In genomic region chr4:123342642-123343470, GRCm38 (mm10) we compare ENCODE assay signal across 9 mouse cellular contexts. TPM values are rescaled to one million over a fixed set of nuclear protein-coding genes. Genes with fewer than 3 reads are reported as not detected.
DNase-seq lines count a peak whose midpoint lies in the region; ATAC-seq and TF ChIP-seq lines count a peak whose summit lies in the region.
"Had no signal": no experiment of that assay in that cellular context is flagged by ENCODE, and none has a peak within 500 bp of the region (broad histone marks: within the 10 kb centered on the region; RNA-seq: fewer than 3 reads in every experiment).

Bmp8a (minus strand) TSS chr4:123343252.

- H3K4me3 ChIP-seq in intestine, postnatal 0 days (ENCODE audit: low read depth, low read length): peak within 1 kb of the TSS; percentile 52
- H3K4me3 ChIP-seq in liver, postnatal 0 days (ENCODE audit: low read depth, low read length): peak within 1 kb of the TSS; percentile 42
- peak within 1 kb of the TSS; percentile 50 for H3K4me3 ChIP-seq in neural tube, embryonic 12.5 days

- no peak for TF ChIP-seq EP300 in liver, postnatal 0 days (IDR thresholded peaks at IDR 0.05; ENCODE audit: low read depth)

- H3K9ac ChIP-seq in intestine, postnatal 0 days (ENCODE audit: low read depth, low read length): peak within 1 kb of the TSS; percentile 50
- H3K9ac ChIP-seq in liver, postnatal 0 days (replicated peaks): peak within 1 kb of the TSS; percentile 16; the same call in 1 of the 2 replicates
- H3K9ac ChIP-seq in neural tube, embryonic 12.5 days: peak within 1 kb of the TSS; percentile 45

- no peaks in the 10 kb centered on the region for H3K9me3 ChIP-seq in intestine, postnatal 0 days (ENCODE audit: control insufficient read depth)
- H3K9me3 ChIP-seq in liver, postnatal 0 days (ENCODE audit: low read length): no peaks in the 10 kb centered on the region
- no peaks in the 10 kb centered on the region for H3K9me3 ChIP-seq in neural tube, embryonic 12.5 days

- no peaks in the 10 kb centered on the region for H3K4me1 ChIP-seq in intestine, postnatal 0 days (replicated peaks; ENCODE audit: control insufficient read depth, insufficient read depth, low read length)
- peaks cover 16% of the 10 kb centered on the region for H3K4me1 ChIP-seq in liver, postnatal 0 days (ENCODE audit: insufficient read depth)
- peaks cover 15% of the 10 kb centered on the region for H3K4me1 ChIP-seq in neural tube, embryonic 12.5 days

- WGBS in intestine, postnatal 0 days: under 1% methylated on average over 65 of the region's 65 CpGs
- under 1% methylated on average over 57 of the region's 65 CpGs for WGBS in liver, postnatal 0 days (ENCODE audit: insufficient replicate concordance)
- under 1% methylated on average over 65 of the region's 65 CpGs for WGBS in neural tube, embryonic 12.5 days

- no peaks in the 10 kb centered on the region for H3K36me3 ChIP-seq in intestine, postnatal 0 days (ENCODE audit: control insufficient read depth, insufficient read depth)
- H3K36me3 ChIP-seq in liver, postnatal 0 days (replicated peaks; ENCODE audit: insufficient read depth, low read length): 0 out of 2 replicates have a peak, but pooled peaks cover 2% of the 10 kb centered on the region
- peaks cover 5% of the 10 kb centered on the region; the same call in 1 of the 2 replicates for H3K36me3 ChIP-seq in neural tube, embryonic 12.5 days

- peak; percentile 82 for ATAC-seq in intestine, postnatal 0 days
- ATAC-seq in liver, postnatal 0 days: peak; percentile 68
- peak; percentile 89 for ATAC-seq in neural tube, embryonic 12.5 days (ENCODE audit: low FRiP score, low read depth)

- DNase-seq in left cerebral cortex, postnatal 10 days (ENCODE audit: extremely low spot score in 1 of 2, low spot score in 2 of 2): peak; percentile 15 to 82
- DNase-seq in left cerebral cortex, adult 11 months (ENCODE audit: low spot score): no peak
- peak; percentile 92 for DNase-seq in embryo, embryonic 10.5 days (ENCODE audit: low spot score)
- peak; percentile 97 for DNase-seq in heart, adult 11 months
- peak; percentile 75 for DNase-seq in liver, postnatal 0 days
- peak; percentile 69 for DNase-seq in testis, postnatal 14 days (ENCODE audit: low spot score)

- H3K27ac ChIP-seq in intestine, postnatal 0 days (ENCODE audit: low read depth, low read length): peak within 1 kb of the TSS; percentile 86
- H3K27ac ChIP-seq in liver, postnatal 0 days (ENCODE audit: low read depth): no peak within 1 kb of the TSS
- no peak within 1 kb of the TSS for H3K27ac ChIP-seq in neural tube, embryonic 12.5 days

- no peak for TF ChIP-seq CTCF in intestine, postnatal 0 days (IDR thresholded peaks at IDR 0.05; ENCODE audit: low read depth)
- TF ChIP-seq CTCF in liver, postnatal 0 days (IDR thresholded peaks at IDR 0.05; ENCODE audit: low read depth): no peak

- intact Hi-C loops in left cerebral cortex, postnatal 10 days (cut with DNase I): loop anchor here (5.0 kb wide), 1 partner anchor 36 kb away; no protein-coding TSS in a partner anchor

- H3K4me2 ChIP-seq in intestine, postnatal 0 days (replicated peaks; ENCODE audit: low read depth): peak within 1 kb of the TSS; percentile 89
- peak within 1 kb of the TSS; percentile 73 for H3K4me2 ChIP-seq in liver, postnatal 0 days (ENCODE audit: low read depth, low read length)
- H3K4me2 ChIP-seq in neural tube, embryonic 12.5 days (replicated peaks): peak within 1 kb of the TSS; percentile 96

- H3K27me3 ChIP-seq in intestine, postnatal 0 days (replicated peaks; ENCODE audit: control insufficient read depth, insufficient read depth, low read length): peaks cover 5% of the 10 kb centered on the region; the same call in 1 of the 2 replicates
- peaks cover 40% of the 10 kb centered on the region for H3K27me3 ChIP-seq in liver, postnatal 0 days (ENCODE audit: insufficient read depth, low read length)
- H3K27me3 ChIP-seq in neural tube, embryonic 12.5 days (replicated peaks): peaks cover 45% of the 10 kb centered on the region

RNA-seq across cellular contexts. Expression of gene Bmp8a, which starts in this region (rescaled TPM):
- under 1 TPM in 1 of 2 experiments, not detected in 1; 0.13 TPM for total RNA-seq in left cerebral cortex, postnatal 10 days (2021)
- 7.3 and 8.1 TPM in 2 replicates for polyA plus RNA-seq in intestine, postnatal 0 days (2015; fragmentation: Nextera tagmentation; extraction: Ambion mirVana)
- 0.11 and 0.21 TPM in 2 replicates for polyA plus RNA-seq in liver, postnatal 0 days (2015; fragmentation: Nextera tagmentation; extraction: Ambion mirVana)
- polyA plus RNA-seq in neural tube, embryonic 12.5 days (2016; fragmentation: Nextera tagmentation; extraction: Ambion mirVana): 0.41 and 0.45 TPM in 2 replicates
- total RNA-seq: adrenal gland, postnatal 4 days had no signal

Comparison
In these comparisons a context has a peak if more than half of its experiments do, and no peak if none do; other contexts are left out.
1. Peak in DNase-seq in left cerebral cortex, postnatal 10 days; RNA of the gene not detected or under 1 TPM.
2. Peak in DNase-seq, ATAC-seq, H3K4me3 ChIP-seq, H3K9ac ChIP-seq and H3K4me2 ChIP-seq in liver, postnatal 0 days; RNA of the gene not detected or under 1 TPM.
3. Peak in ATAC-seq, H3K4me3 ChIP-seq, H3K9ac ChIP-seq and H3K4me2 ChIP-seq in neural tube, embryonic 12.5 days; RNA of the gene not detected or under 1 TPM.